Mouse (Mus musculus) cerebellum, adult 11-12 months (tissue): ENCODE measurements around the gene Olfr963.
"Not testable (repeated sequence)": the region's sequence is repeated elsewhere in the genome, so short reads cannot be mapped to it uniquely, and the experiment has no call there.

Experiments used
- DNase-seq: peaks from one replicate; pipeline ENCODE4 v3.0.0; 2022

The Olfr963 gene

DNA sequence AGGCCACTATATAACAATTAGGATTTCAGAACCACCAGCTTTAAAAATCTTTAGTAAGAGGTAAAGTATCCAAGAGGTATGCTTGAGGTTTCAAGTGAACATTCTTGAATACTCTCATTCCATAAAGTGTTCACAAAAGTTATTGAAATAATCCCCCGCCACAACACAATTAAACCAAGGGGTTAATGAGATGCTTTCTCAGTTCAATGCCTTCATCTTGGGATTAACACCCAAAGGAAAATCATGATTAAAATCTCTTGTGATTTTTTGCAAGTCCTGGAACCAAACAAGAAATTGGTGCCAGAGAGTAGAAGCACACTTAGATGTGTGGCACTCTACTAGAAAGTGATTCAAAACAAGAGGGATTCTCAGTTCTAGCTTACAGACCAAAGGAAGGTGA lies at the start of gene Olfr963:
Gene Olfr963 (plus strand): TSS at position 301 of the 400 bp plus-strand sequence.
- DNase-seq: no peak

- DNase-seq: no peak
Measured at GRCm38 (mm10) chr9:39621073-39621472, 45.9 kb upstream of the Olfr963 start, which contains the start of gene Olfr960. Gene Olfr960, plus strand, starts transcription at chr9:39621373.

DNA sequence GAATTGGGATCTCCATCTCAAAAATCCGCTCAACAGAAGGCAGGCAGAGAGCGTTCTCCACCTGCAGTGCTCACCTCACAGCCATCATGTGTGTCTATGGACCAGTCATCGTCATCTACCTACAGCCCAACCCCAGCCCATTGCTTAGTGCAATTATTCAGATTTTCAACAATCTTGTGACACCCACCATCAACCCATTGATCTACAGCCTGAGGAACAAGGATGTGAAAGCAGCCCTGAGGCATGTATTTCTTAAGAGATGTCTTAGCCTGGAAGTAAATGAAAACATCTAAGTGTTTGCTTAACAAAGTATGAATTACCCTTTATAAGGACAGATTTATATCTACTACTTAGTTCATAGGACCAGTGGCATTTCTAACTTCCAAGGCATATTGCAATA lies 43.2 kb upstream of the Olfr963 start:
- DNase-seq: no peak

GRCm38 (mm10) chr9:39624711-39625110 lies 42.3 kb upstream of the Olfr963 start:
- no peak for DNase-seq

DNA sequence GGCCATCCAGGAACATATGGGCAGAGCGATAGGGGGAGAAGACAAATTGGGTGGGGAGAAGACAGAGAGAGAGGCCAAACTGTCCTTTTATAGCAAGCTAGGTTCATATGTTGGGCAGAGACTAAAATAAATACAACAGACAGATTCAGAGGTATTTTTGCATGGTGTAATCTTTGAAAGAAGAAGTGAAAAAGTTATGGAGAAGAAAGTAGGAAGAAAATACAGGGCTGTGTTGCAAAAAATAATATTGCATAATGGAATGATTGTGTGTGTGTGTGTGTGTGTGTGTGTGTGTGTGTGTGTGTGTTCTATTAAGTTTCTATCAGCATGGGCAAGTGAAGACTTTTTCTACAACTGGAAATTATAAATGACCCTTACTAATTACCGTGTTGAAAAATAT lies 37.9 kb upstream of the Olfr963 start:
- DNase-seq: no peak

GRCm38 (mm10) chr9:39633913-39634594 lies 33.0 kb upstream of the Olfr963 start:
- no peak for DNase-seq

GRCm38 (mm10) chr9:39644785-39645184 lies 22.2 kb upstream of the Olfr963 start, which contains the start of gene Olfr961:
Gene Olfr961, plus strand, starts transcription at chr9:39645085.
- DNase-seq: no peak

GRCm38 (mm10) chr9:39647382-39647781 lies 19.6 kb upstream of the Olfr963 start:
- DNase-seq: no peak

DNA sequence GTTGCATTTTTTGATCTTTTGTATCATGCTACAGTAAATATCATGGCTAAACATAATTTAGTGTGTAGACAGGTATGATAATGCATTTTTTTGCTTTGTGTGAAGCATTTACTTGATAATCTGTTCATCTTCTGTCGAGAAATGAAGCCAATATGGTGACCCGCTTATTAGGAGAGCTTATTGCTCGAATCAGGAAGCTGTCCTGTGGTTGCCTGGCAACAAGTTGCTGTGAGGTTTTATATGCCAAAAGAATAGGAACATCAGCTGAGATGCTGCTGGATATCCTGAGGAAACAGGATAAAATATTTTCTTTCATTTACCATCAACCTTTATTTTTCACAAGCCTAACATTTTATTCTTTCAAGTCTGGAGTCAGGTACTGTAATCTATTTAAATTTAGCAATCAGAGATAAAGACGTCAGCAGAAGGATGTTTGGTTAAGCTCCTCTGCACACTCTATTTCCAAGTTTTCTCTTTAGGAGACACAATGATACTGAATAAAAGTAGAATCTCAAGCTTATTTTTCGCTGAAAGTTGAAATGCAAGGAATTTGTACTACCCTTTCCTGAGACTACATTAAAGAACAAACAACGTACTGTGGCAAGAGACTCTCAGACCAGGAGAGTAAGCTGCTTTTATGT lies 12.1 kb upstream of the Olfr963 start:
- no peak for DNase-seq

DNA sequence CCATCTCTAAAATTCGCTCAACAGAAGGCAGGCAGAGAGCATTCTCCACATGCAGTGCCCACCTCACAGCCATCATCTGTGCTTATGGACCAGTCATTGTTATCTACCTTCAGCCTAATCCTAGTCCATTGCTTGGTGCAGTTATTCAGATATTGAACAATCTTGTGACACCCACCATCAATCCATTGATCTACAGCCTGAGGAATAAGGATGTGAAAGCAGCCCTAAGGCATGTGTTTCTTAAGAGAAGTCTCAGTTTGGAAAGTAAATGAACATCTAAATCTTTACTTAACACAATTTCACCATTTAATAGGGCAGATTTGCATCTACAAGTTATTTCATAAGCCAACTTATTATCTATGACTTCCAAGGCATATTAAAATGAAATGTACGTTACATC lies 2.7 kb downstream of the Olfr963 start:
- no peak for DNase-seq

- DNase-seq: no peak
Measured at GRCm38 (mm10) chr9:39674820-39675219, 7.8 kb downstream of the Olfr963 start.

DNA sequence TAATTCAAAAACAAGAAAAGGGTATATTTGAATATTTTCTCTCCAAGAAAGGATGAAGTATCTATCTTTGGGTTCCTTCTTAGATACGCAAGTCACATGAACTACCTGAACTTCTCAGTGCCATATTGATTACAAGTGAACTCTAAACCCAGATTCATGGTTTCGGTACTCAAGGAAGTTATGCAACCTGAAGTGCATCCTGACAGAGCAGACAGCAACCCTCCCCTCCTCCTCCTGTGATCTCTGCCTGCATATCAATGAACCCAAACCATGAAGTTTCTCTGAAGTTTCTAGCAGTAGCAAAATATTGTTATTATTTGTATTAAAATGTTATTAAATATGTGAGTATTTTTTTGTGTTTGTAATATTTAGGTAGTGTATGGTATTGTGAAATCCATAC lies 11.6 kb downstream of the Olfr963 start:
- no peak for DNase-seq

- no peak for DNase-seq
Measured at GRCm38 (mm10) chr9:39679280-39679679, 12.3 kb downstream of the Olfr963 start.

DNA sequence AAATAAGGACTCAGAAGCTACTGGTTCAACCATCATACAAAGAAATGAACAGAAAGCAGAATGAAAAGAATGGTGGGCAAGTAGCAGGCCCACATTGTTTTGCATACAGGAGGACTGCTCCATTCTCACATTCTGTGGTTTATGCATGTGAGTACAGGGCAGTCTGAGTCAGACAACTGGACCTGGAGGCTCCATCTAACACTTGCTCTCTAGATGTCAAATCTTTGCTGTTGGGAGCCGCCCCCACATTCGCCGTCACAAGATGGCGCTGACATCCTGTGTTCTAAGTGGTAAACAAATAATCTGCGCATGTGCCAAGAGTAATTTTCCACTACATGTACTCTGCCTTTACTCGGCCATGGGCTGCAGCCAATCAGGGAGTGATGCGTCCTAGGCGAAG lies 34.1 kb downstream of the Olfr963 start:
- DNase-seq: not testable (repeated sequence)

DNA sequence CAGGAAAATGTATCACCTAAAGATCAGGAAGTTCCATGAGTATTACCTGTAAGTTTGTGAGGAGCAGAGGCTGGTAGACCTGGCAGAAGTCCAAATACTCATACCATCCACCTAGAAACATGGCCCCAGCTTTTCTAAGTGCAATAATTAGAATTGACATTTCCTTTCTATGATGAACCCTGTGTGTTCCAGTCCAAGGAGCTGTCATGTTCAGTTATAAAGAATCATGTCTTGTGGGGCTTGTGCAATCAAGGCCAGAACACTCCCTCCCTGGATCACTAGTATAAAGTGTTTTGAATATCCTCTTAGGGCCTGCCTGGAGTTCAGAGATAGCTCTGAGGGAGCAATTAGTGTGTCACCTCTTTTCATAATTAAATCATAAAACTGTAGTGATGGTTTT lies 40.0 kb downstream of the Olfr963 start, which contains the start of gene Olfr149:
Gene Olfr149 (minus strand): TSS at position 101 of the 400 bp plus-strand sequence.
- no peak for DNase-seq

- no peak for DNase-seq
Measured at GRCm38 (mm10) chr9:39708958-39709357, 42.0 kb downstream of the Olfr963 start.

DNA sequence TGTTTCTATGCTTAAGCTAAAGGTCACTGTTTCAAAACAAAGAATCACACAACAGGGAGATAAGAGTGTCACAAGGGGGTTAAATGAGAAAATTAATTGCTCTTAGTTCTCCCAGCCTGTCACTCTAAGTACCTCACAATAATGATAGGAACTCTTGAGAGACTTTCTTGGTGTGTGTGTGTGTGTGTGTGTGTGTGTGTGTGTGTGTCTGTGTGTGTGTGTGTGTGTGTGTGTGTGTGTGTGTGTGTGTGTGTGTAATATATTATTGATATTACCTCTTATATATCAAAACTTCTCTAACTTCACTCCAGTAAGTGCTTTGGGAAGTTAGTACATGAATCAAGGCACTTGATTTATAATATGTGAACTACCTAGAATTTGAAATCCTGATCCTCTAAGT lies 44.0 kb downstream of the Olfr963 start, which contains the start of gene Olfr965:
Gene Olfr965 (plus strand): TSS at position 301 of the 400 bp plus-strand sequence.
- DNase-seq: no peak
